Mouse (Mus musculus) midbrain, postnatal 0 days (tissue): Measurements from ENCODE around the gene Relb. TPM values are rescaled to one million over a fixed set of nuclear protein-coding genes. Genes with fewer than 3 reads are reported as not detected.

Source experiments
- ATAC-seq: fragments of 200-750 bp; cut with Nextera tagmentation; 2 replicates; pipeline ENCODE4 v1.8.0; 2017; ENCODE audit warnings: moderate number of reproducible peaks, mild to moderate bottlenecking, moderate TSS enrichment, moderate library complexity; ENCODE audit not compliant: low FRiP score
- DNase-seq: peaks from one replicate; pipeline ENCODE4 v3.0.0-alpha.2; 2015; ENCODE audit warnings: low spot score
- H3K27ac ChIP-seq: fragments of 300-500 bp; sonication (generic); 2 replicates; pipeline ENCODE4 v1.5.1; 2014; ENCODE audit warnings: low read depth, mild to moderate bottlenecking, low read length, mixed read lengths
- H3K27me3 ChIP-seq: fragments of 300-500 bp; sonication (generic); 2 replicates; pipeline ENCODE4 v1.6.1; 2014; ENCODE audit warnings: low read length, control low read depth, mixed read lengths; ENCODE audit not compliant: insufficient read depth
- H3K36me3 ChIP-seq: fragments of 300-500 bp; sonication (generic); 2 replicates; pipeline ENCODE4 v1.6.1; 2014; ENCODE audit warnings: low read length, control low read depth, mixed read lengths; ENCODE audit not compliant: insufficient read depth
- H3K4me1 ChIP-seq: fragments of 300-500 bp; sonication (generic); 2 replicates; pipeline ENCODE4 v1.6.1; 2014; ENCODE audit warnings: mild to moderate bottlenecking, control low read depth, antibody characterized with exemption, low read length, mixed read lengths; ENCODE audit not compliant: insufficient read depth
- H3K4me2 ChIP-seq: fragments of 300-500 bp; sonication (generic); 2 replicates; pipeline ENCODE4 v1.6.1; 2014; ENCODE audit warnings: low read depth, mild to moderate bottlenecking, low read length, mixed read lengths; ENCODE audit not compliant: poor library complexity, severe bottlenecking
- H3K4me3 ChIP-seq: fragments of 300-500 bp; sonication (generic); 2 replicates; pipeline ENCODE4 v1.5.1; 2014; ENCODE audit warnings: low read depth, mild to moderate bottlenecking, low read length, moderate library complexity
- H3K9ac ChIP-seq: fragments of 300-500 bp; sonication (generic); replicated peaks from 2 replicates; pipeline ENCODE4 v1.6.1; 2014; ENCODE audit warnings: mild to moderate bottlenecking, low read length, moderate library complexity, mixed read lengths; ENCODE audit not compliant: poor library complexity, severe bottlenecking
- H3K9me3 ChIP-seq: fragments of 300-500 bp; sonication (generic); 2 replicates; pipeline ENCODE4 v1.6.1; 2016; ENCODE audit warnings: low read length, control low read depth
- CTCF ChIP-seq: IDR thresholded peaks from 2 replicates; pipeline ENCODE4 v1.5.1; 2016; ENCODE audit warnings: antibody characterized with exemption, mild to moderate bottlenecking
- WGBS: fragments of 180-500 bp; shearing (Covaris S2); extraction: QIAGEN DNeasy Blood & Tissue Kit; methylation state at CpG from one replicate; pipeline ENCODE4 v1.1.7; 2014; 5-methylcytosine and 5-hydroxymethylcytosine counted together
- polyA plus RNA-seq: library from polyadenylated mRNA; unstranded; fragments of >200 nt; fragmentation: Nextera tagmentation; extraction: Ambion mirVana; gene quantifications from 2 replicates; pipeline ENCODE4 v1.2.1, GENCODE M21; 2015
- total RNA-seq: library from RNA; depleted of rRNA; stranded (reverse); fragments of >200 nt; gene quantifications from 2 replicates; pipeline ENCODE4 v1.2.3, GENCODE M21; 2014; rRNA removed

Relb gene
- total and polyA plus RNA-seq, 2 experiments from 2014 or later: 5.6 to 7.3 TPM

DNA sequence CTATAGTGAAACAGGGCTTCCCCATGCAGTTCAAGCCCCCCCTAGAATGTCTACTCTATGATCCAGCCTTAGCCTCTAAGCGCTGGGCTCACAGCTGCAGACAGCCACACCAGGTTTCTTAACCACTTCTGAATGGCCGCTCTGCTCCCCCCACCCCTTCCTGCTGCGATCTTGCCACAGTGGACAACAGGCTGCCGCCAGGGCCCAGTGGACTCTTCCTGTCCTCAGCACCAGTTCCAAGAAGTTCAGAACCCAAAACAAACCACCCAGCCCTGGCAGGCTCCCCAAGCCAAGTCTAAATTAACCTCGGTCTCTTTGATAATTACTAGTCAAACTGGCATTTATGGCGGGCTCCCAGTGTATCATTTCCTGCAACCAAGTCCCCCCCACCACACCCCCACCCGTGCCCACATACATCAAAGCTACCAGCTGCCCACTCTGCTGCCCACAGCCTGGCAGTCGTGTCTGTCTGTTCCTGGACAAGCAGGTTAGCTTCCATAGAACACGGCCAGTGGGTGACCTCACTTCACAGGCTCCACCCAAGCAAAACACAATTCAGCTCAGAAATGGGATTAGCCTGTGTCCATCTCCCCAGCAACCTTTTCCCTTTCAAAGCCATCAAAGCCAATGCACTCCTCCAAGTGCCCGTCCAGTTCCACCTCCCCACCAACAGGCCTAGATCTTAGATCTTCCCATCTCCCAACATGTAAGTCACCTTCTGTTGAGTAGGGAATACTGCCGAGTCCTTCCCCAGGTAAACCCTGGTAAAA, 68.6 kb downstream of the Relb start:
- peaks cover 19% of the 10 kb centered on the region for H3K36me3 ChIP-seq
- TF ChIP-seq CTCF: no peak
- peaks cover 13% of the 10 kb centered on the region for H3K4me1 ChIP-seq
- ATAC-seq (no peak), DNase-seq (peak; percentile 34)
- WGBS: 11% methylated on average over 11 of the region's 11 CpGs
- H3K27ac ChIP-seq: peak overlapping the region; percentile 94
- H3K4me3 ChIP-seq: peak overlapping the region; percentile 90
- no peaks in the 10 kb centered on the region for H3K27me3 ChIP-seq
- no peaks in the 10 kb centered on the region for H3K9me3 ChIP-seq
- H3K4me2 ChIP-seq: peak overlapping the region; percentile 95
- H3K9ac ChIP-seq: peak overlapping the region; percentile 96

DNA sequence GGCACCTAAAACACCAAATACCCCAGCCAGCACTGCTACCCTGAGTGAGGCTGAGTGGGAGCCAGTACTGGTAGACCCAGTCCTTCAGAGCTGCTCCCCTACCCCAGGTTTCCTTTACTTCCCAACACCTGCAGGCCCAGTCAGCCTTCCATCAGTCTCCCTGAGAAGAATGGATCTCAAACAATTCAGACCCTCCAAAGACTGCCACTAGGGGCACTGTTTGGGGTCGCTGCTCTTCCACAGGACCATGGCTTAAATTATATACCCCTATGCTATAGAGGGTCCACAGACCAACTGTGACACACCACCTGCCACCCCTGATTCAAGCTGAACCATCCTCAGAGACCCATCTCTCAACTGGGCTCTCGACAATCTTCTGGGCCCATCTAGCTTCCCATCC, 70.3 kb downstream of the Relb start:
- DNase-seq (no peak), ATAC-seq (no peak)
- Histone ChIP-seq H3K9ac (0 out of 2 replicates have a peak overlapping the region, but pooled peaks have one; percentile 4), H3K9me3 (no peaks in the 10 kb centered on the region), H3K27ac (no peak overlapping the region), H3K4me1 (peaks cover 13% of the 10 kb centered on the region), H3K4me3 (no peak overlapping the region), H3K4me2 (peak overlapping the region; percentile 18; the same call in 1 of the 2 replicates), H3K27me3 (no peaks in the 10 kb centered on the region), H3K36me3 (peaks cover 6% of the 10 kb centered on the region; the same call in 1 of the 2 replicates)
- peak; percentile 68 for TF ChIP-seq CTCF
- 51% methylated on average over 2 of the region's 2 CpGs for WGBS

DNA sequence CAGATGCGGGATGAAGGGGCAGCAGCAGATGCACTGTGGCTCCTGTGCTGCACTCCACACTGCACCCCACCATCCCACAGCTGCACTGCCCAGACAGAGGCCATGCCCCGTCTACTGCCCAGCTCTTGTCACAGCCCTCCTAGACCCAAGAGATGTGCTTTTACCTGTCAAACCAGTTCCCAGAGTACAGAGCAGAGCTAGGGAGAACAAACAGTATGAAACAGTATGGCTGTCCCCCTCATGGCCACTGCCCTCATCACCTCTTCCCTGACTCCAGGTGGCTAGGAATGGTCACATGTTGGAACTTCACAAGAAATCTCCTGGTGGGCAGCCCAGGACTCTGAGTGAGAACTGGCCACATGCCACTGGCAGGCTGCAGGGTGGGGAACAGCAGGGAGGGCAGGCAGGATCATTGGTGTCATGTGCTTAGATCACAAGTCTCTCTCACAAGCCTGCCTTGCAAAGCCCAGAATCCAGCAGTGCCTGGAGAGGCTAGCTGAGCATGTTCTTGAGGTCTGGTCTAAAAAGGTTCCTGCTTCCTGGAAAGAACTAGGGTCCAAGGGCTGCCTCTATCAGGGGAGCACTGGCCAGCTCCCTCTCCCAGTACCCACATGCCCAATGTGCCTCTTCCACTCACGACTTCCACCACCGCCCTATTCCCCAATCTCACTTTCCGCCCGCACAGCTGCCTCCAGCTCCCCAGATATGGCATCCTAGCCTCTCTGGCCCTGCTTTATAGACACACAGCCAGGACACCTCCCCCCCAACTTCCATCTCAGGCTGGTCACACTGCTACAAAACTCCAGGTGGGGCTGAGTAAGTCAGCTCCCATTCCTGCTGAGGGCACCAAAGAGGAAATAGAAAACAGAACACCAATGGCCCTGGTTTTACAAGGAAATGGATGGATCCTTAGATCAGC, 71.0 kb downstream of the Relb start:
- Histone ChIP-seq H3K4me2 (0 out of 2 replicates have a peak overlapping the region, but pooled peaks have one; percentile 18), H3K36me3 (peaks cover 8% of the 10 kb centered on the region; the same call in 1 of the 2 replicates), H3K9me3 (no peaks in the 10 kb centered on the region), H3K4me1 (peaks cover 13% of the 10 kb centered on the region), H3K27me3 (no peaks in the 10 kb centered on the region), H3K4me3 (no peak overlapping the region), H3K27ac (no peak overlapping the region), H3K9ac (0 out of 2 replicates have a peak overlapping the region, but pooled peaks have one; percentile 4)
- TF ChIP-seq CTCF: no peak
- no peak for ATAC-seq
- no peak for DNase-seq
- 95% methylated on average over 6 of the region's 6 CpGs for WGBS

DNA sequence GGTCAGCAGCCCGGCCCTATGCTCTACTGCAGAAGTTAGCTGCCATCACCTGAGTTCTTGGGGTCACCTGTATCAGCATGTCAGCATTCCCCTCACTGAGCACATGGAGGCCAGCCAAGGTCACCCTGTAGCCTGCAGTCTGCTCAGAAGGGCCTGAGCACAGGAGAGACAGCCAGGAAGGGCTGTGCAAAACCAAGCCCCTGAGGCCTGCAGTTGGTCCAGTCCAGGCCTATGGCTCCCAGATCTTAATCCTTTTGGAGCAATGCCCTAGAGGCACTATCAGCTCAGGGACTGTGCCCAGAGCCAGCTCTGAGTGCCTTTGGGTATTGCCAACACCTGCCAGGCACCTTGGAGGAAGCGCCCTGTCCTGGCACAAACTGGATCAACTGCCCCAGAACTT, 72.2 kb downstream of the Relb start:
- H3K4me3 ChIP-seq: no peak overlapping the region
- H3K4me1 ChIP-seq: peaks cover 13% of the 10 kb centered on the region
- H3K9me3 ChIP-seq: no peaks in the 10 kb centered on the region
- no peak overlapping the region for H3K4me2 ChIP-seq
- H3K9ac ChIP-seq: no peak overlapping the region
- whole genome bisulfite sequencing: 92% methylated on average over 2 of the region's 2 CpGs
- ATAC-seq (no peak), DNase-seq (no peak)
- no peaks in the 10 kb centered on the region for H3K27me3 ChIP-seq
- no peak overlapping the region for H3K27ac ChIP-seq
- H3K36me3 ChIP-seq: peaks cover 14% of the 10 kb centered on the region; the same call in 1 of the 2 replicates
- no peak for TF ChIP-seq CTCF

Other genes starting within 250 kb of the Relb start
- 63.0 and 68.3 TPM in 2 replicates for gene Ercc2, start 247.4 kb downstream of the Relb start, total RNA-seq
- gene Ercc2, start 247.4 kb downstream of the Relb start, polyA plus RNA-seq: 22.9 and 26.6 TPM in 2 replicates
- gene Klc3, start 225.3 kb downstream of the Relb start, total RNA-seq: 1.2 and 1.9 TPM in 2 replicates
- gene Klc3, start 225.3 kb downstream of the Relb start, polyA plus RNA-seq: 1.2 and 1.4 TPM in 2 replicates
- 0.38 and 8.2 TPM in 2 replicates for gene Ckm, start 224.7 kb downstream of the Relb start, total RNA-seq
- 0.21 and 0.25 TPM in 2 replicates for gene Ckm, start 224.7 kb downstream of the Relb start, polyA plus RNA-seq
- 58.1 and 68.9 TPM in 2 replicates for gene Mark4, start 170.6 kb downstream of the Relb start, total RNA-seq
- 16.2 and 17.0 TPM in 2 replicates for gene Mark4, start 170.6 kb downstream of the Relb start, polyA plus RNA-seq
- gene Exoc3l2, start 166.1 kb downstream of the Relb start, total RNA-seq: 0.28 and 0.49 TPM in 2 replicates
- gene Exoc3l2, start 166.1 kb downstream of the Relb start, polyA plus RNA-seq: 1.5 and 1.6 TPM in 2 replicates
- gene Bloc1s3, start 121.1 kb downstream of the Relb start, total RNA-seq: 17.8 and 21.4 TPM in 2 replicates
- gene Bloc1s3, start 121.1 kb downstream of the Relb start, polyA plus RNA-seq: 3.9 and 4.2 TPM in 2 replicates
- 14.9 and 23.9 TPM in 2 replicates for gene Trappc6a, start 121.0 kb downstream of the Relb start, total RNA-seq
- 32.2 and 32.6 TPM in 2 replicates for gene Trappc6a, start 121.0 kb downstream of the Relb start, polyA plus RNA-seq
- 2.3 TPM in 2 replicates for gene Nkpd1, start 111.6 kb downstream of the Relb start, total RNA-seq
- gene Nkpd1, start 111.6 kb downstream of the Relb start, polyA plus RNA-seq: 1.6 and 1.8 TPM in 2 replicates
- 114 and 127 TPM in 2 replicates for gene Ppp1r37, start 66.4 kb downstream of the Relb start, total RNA-seq
- 27.8 and 28.1 TPM in 2 replicates for gene Ppp1r37, start 66.4 kb downstream of the Relb start, polyA plus RNA-seq
- 0.33 and 1.2 TPM in 2 replicates for gene Zfp296, start 52.2 kb downstream of the Relb start, total RNA-seq
- 0.11 TPM in 1 of 2 replicates, not detected in the other for gene Zfp296, start 52.2 kb downstream of the Relb start, polyA plus RNA-seq
- 58.1 and 70.9 TPM in 2 replicates for gene Gemin7, start 51.8 kb downstream of the Relb start, total RNA-seq
- gene Gemin7, start 51.8 kb downstream of the Relb start, polyA plus RNA-seq: 158 and 181 TPM in 2 replicates
- gene Clasrp, start 25.0 kb downstream of the Relb start, total RNA-seq: 74.4 and 97.4 TPM in 2 replicates
- gene Clasrp, start 25.0 kb downstream of the Relb start, polyA plus RNA-seq: 70.3 and 74.7 TPM in 2 replicates
- 149 and 152 TPM in 2 replicates for gene Clptm1, start 35.6 kb upstream of the Relb start, total RNA-seq
- gene Clptm1, start 35.6 kb upstream of the Relb start, polyA plus RNA-seq: 140 and 149 TPM in 2 replicates
- gene Apoc2, start 48.5 kb upstream of the Relb start, total RNA-seq: 1.7 TPM in 1 of 2 replicates, not detected in the other
- 0.30 and 0.32 TPM in 2 replicates for gene Apoc2, start 48.5 kb upstream of the Relb start, polyA plus RNA-seq
- not detected in 2 replicates for gene Gm44805, start 52.0 kb upstream of the Relb start, total RNA-seq
- not detected in 2 replicates for gene Gm44805, start 52.0 kb upstream of the Relb start, polyA plus RNA-seq
- not detected in 2 replicates for gene Apoc4, start 52.0 kb upstream of the Relb start, total RNA-seq
- gene Apoc4, start 52.0 kb upstream of the Relb start, polyA plus RNA-seq: not detected in 2 replicates
- gene Apoc1, start 63.2 kb upstream of the Relb start, total RNA-seq: 3.6 and 5.1 TPM in 2 replicates
- gene Apoc1, start 63.2 kb upstream of the Relb start, polyA plus RNA-seq: 7.9 and 9.0 TPM in 2 replicates
- gene Apoe, start 69.8 kb upstream of the Relb start, total RNA-seq: 1,618 and 2,613 TPM in 2 replicates
- gene Apoe, start 69.8 kb upstream of the Relb start, polyA plus RNA-seq: 2,139 and 2,488 TPM in 2 replicates
- 122 and 133 TPM in 2 replicates for gene Tomm40, start 86.0 kb upstream of the Relb start, total RNA-seq
- gene Tomm40, start 86.0 kb upstream of the Relb start, polyA plus RNA-seq: 160 and 161 TPM in 2 replicates
- 62.6 and 75.3 TPM in 2 replicates for gene Nectin2, start 121.0 kb upstream of the Relb start, total RNA-seq
- 55.3 and 62.6 TPM in 2 replicates for gene Nectin2, start 121.0 kb upstream of the Relb start, polyA plus RNA-seq
- gene Bcam, start 141.6 kb upstream of the Relb start, total RNA-seq: 32.6 and 33.5 TPM in 2 replicates
- gene Bcam, start 141.6 kb upstream of the Relb start, polyA plus RNA-seq: 18.7 and 22.0 TPM in 2 replicates
- gene Cblc, start 167.4 kb upstream of the Relb start, total RNA-seq: 0.71 and 1.8 TPM in 2 replicates
- gene Cblc, start 167.4 kb upstream of the Relb start, polyA plus RNA-seq: 0.70 and 1.2 TPM in 2 replicates
- 0.55 and 0.66 TPM in 2 replicates for gene Bcl3, start 193.3 kb upstream of the Relb start, total RNA-seq
- 0.93 and 1.3 TPM in 2 replicates for gene Bcl3, start 193.3 kb upstream of the Relb start, polyA plus RNA-seq
- gene Gm19345, start 222.6 kb upstream of the Relb start, total RNA-seq: 31.6 and 44.4 TPM in 2 replicates
- gene Gm19345, start 222.6 kb upstream of the Relb start, polyA plus RNA-seq: 21.6 and 25.8 TPM in 2 replicates
- not detected in 2 replicates for gene Ceacam16, start 231.9 kb upstream of the Relb start, total RNA-seq
- 0.90 and 1.5 TPM in 2 replicates for gene Ceacam16, start 231.9 kb upstream of the Relb start, polyA plus RNA-seq